Mouse (Mus musculus) layer of hippocampus, adult 2 months (tissue): ENCODE measurements around the gene Mprip. TPM values are rescaled to one million over a fixed set of nuclear protein-coding genes. Genes with fewer than 3 reads are reported as not detected.
"Not testable (repeated sequence)": the region's sequence is repeated elsewhere in the genome, so short reads cannot be mapped to it uniquely, and the experiment has no call there.

Experiments used
- DNase-seq, 2 experiments: peaks; one replicate each; pipeline ENCODE4 v3.0.0; 2022; ENCODE audit warnings: low spot score in 2 of 2
- H3K27ac ChIP-seq: fragments of 200-600 bp; 2 replicates; pipeline ENCODE4 v1.8.1; 2022
- H3K4me3 ChIP-seq: fragments of 200-600 bp; 2 replicates; pipeline ENCODE4 v1.8.1; 2022; ENCODE audit warnings: mild to moderate bottlenecking
- CTCF ChIP-seq: fragments of 200-600 bp; conservative IDR thresholded peaks from 2 replicates; pipeline ENCODE4 v1.8.1; 2022; ENCODE audit warnings: antibody characterized with exemption, mild to moderate bottlenecking, moderate library complexity
- total RNA-seq, 2 experiments: library from RNA; stranded (reverse); gene quantifications; 2 replicates each; pipeline ENCODE4 v1.2.3; 2021

The Mprip gene
- total RNA-seq, 2 experiments from 2014 or later: 288 to 302 TPM

DNA sequence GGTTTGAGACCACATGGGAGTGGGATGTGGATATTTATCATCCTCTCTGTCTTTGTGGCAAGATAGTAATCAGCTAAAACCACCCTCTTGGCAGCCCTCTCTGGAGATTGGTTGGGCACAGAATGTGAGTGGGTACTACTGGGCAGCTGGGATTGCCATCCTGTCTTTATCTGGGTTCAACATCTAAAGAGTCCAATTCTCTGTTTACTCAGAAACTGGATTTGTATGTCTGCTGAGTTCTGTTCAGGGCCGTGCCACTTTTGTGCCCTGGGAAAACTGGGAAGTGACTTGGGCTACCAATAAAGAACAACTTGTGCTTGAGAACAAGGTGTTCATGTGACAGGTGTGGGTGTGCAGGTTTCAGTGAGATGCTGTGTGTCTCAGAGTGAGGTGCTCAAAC is 73.2 kb downstream of the Mprip start:
- TF ChIP-seq CTCF: no peak
- Histone ChIP-seq H3K4me3 (no peak overlapping the region), H3K27ac (peak overlapping the region; percentile 93)
- DNase-seq: no peak

DNA sequence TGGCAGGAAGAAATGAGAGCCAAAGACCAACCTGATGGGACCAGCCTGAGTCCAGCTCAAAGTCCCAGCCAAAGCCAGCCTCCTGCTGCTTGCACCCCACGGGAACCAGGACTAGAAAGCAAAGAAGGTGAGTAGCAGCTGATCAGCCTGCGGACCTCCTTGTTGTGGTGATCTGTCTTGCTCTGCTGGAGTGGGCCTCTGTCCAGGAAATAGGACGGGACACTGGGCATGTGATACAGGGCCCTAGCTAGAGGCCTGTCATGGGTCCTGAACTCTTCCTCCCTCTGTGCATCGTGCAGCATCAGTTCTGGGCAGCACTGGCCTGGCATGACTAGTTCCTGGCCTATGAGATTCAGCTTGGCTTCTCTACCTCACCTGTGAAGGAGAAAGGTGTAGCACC is 74.8 kb downstream of the Mprip start:
- DNase-seq, H3K4me3 ChIP-seq: not testable (repeated sequence)

DNA sequence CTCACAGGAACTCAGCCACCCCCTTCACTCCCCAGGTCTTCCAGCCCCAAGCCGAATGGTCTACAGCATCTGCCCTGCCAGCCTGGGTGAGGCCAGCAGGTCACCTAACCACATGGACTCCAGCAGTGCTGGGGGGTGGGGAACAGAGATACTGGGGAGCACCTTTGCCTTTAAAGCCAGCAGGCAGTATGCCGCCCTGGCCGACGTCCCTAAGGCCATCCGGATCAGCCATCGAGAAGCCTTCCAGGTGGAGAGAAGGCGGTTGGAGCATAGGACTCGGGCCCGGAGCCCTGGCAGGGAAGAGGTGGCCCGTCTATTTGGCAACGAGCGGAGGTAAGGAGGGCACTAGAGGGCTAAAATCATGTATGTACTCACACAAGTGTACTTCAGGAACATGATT is 76.1 kb downstream of the Mprip start:
- Histone ChIP-seq H3K4me3 (no peak overlapping the region), H3K27ac (no peak overlapping the region)
- DNase-seq: no peak
- no peak for TF ChIP-seq CTCF

More for the DNA sequence above, 74.8 kb downstream of the Mprip start:
- H3K27ac ChIP-seq: not testable (repeated sequence)

DNA sequence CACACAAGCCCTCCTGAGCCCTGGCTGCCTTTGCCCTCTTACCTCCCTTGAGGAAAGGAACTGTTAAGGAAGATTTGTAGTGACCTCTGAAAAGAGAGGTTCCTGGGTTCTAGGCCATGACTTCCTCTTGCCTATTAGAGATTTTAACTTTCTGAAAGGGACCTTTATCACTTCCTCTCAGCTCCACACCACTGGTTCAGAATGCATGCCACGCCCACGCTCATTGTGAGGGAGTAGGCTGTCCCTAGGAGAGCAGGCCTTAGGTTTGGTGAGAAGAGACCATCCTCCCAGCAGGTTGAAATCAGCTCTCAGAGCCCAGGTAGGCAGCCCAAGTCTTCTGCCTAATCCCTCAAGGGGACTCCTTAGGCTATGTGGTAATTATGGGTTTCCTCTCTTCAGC is 78.9 kb downstream of the Mprip start:
- TF ChIP-seq CTCF: no peak
- no peak for DNase-seq
- Histone ChIP-seq H3K27ac (no peak overlapping the region), H3K4me3 (no peak overlapping the region)

DNA sequence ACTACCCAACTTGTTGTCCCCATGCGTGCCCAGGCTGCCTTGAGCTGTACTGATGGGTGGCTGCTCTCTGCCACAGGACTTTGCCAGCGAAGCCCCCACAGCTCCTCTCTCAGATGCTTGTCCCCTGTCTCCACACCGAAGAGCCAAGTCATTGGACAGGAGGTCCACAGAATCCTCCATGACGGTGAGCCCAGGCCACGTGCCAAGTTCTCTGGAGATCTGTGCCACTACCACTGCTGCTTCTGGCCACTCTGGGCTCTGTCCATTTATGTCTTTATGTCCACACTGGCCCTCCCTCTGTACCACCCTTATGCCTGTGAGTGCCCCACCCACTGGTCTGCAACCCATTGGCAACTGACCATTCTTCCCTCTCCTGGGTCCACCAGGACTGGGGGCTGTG is 80.8 kb downstream of the Mprip start:
- Histone ChIP-seq H3K27ac (no peak overlapping the region), H3K4me3 (no peak overlapping the region)
- DNase-seq: no peak
- TF ChIP-seq CTCF: no peak

DNA sequence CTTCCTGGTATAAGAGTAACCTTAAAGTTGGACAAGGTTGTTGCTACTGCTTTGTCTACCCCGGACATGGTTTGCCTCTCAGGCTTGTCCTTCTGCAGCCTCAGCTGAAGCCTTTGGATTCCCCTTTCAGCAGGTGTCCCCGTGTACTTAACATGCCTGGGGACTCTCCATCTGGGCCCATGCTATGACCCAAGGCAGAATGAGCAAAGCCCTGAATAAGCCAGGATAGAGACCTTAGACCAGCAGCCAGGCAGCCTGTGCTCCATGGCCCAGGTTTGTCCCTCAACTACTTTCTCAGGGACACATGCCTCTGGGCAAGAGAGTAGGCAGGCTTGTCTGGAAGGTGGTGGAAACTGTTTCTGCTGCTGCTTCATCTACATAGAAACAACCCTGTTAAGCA is 82.2 kb downstream of the Mprip start:
- no peak for DNase-seq
- no peak overlapping the region; the same call in 1 of the 2 replicates for H3K27ac ChIP-seq
- H3K4me3 ChIP-seq: no peak overlapping the region
- no peak for TF ChIP-seq CTCF

DNA sequence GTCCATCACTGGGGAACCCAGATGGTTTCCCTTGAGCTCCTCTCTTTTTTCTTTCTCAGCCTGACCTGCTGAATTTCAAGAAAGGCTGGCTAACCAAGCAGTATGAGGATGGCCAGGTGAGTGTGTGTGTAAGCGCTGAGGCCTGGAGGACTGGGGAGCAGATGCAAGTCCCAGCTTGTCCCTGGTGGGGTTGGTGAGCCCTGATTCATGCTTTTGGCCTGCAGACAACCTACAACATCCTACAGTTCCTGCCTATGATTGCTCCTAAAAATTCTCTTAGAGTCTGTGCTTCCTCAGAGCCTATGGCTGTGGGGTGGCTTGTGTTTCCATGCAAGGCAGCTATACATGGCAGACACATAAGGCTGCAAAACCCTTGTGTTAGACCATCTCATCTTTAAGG is 82.6 kb downstream of the Mprip start:
- H3K27ac ChIP-seq: peak overlapping the region; percentile 39; the same call in 1 of the 2 replicates
- DNase-seq: no peak

DNA sequence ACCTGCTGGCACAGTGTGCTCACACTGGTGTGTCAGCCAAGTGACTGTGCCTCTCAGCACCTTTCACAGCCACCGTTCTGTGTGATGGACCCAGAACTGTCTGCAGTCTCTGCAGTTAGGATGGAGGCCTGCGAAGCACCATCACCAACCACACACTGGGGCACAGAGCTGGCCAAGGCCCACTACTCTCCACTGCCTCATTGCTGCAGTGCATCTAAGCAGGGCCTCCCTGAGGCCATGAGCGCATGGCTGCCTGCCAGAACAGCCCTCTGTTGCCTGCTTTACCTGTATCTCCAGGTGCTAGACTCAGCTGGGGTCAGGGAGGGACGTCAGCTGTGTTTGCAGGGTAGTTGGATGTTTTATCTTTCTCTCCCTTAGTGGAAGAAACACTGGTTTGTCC is 83.3 kb downstream of the Mprip start:
- Histone ChIP-seq H3K4me3 (no peak overlapping the region), H3K27ac (peak overlapping the region; percentile 39; the same call in 1 of the 2 replicates)
- no peak for DNase-seq
- no peak for TF ChIP-seq CTCF

More for the DNA sequence above, 82.6 kb downstream of the Mprip start:
- TF ChIP-seq CTCF: no peak
- H3K4me3 ChIP-seq: no peak overlapping the region

DNA sequence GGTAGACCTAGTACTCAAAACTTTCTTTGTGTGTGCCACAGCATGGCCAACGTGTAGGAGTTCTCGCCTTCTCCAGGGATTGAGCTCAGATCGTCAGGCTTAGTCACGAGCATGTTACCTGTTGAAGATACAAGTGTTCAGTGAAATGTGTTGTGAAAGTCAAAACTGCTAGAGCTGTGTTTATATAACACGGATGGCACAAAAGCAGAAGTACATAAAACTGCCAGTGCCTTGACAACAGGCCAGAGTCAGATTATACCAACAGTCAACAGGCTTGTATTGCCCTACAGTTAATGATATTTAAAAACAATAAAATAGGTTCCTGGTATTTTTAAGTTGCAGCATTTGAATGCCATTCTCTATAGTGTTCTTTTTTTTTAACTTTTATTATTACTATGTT is 84.7 kb downstream of the Mprip start:
- H3K27ac ChIP-seq: peak overlapping the region; percentile 46
- H3K4me3 ChIP-seq: no peak overlapping the region
- TF ChIP-seq CTCF: no peak
- no peak for DNase-seq

DNA sequence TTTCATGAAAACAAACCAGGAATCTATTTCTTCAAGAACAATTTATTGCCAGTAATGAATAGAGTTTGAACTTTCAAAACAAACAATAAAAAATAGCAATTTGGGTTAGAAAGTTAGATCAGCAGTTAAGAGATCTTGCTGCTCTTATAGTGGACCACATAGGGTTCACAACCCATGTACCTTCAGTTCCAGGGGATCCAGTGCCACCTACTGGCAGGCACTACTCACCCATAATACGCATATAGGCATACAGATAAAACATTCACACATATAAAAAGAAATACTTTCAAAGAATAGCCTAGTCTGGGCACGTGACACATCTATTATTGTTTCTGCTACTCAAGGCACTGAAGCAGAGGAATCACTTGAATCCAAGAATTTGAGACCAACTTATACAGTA is 85.5 kb downstream of the Mprip start:
- peak; percentile 86 for TF ChIP-seq CTCF
- DNase-seq: peak; percentile 39 to 54
- no peak overlapping the region for H3K27ac ChIP-seq
- H3K4me3 ChIP-seq: no peak overlapping the region

DNA sequence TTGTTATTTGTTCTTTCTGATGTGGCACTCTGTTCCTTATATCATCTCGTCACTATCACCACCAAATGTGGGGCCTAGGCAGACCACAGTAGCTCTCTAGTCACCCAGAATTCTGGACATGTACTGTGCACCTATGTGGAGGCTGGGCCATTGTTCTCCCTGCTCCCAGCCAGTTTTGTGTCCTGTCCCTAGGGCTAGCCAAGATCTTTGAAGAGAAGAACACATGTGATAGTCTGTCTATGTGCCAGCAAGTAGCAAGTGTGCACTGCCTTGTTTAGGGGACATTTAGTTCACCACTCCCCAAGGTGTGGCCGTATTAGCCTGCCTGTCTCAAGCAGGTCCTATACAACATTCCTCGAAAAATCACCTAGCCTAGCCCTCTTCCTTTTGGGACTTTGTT is 87.9 kb downstream of the Mprip start:
- Histone ChIP-seq H3K27ac (no peak overlapping the region), H3K4me3 (no peak overlapping the region)
- DNase-seq: no peak
- TF ChIP-seq CTCF: no peak

DNA sequence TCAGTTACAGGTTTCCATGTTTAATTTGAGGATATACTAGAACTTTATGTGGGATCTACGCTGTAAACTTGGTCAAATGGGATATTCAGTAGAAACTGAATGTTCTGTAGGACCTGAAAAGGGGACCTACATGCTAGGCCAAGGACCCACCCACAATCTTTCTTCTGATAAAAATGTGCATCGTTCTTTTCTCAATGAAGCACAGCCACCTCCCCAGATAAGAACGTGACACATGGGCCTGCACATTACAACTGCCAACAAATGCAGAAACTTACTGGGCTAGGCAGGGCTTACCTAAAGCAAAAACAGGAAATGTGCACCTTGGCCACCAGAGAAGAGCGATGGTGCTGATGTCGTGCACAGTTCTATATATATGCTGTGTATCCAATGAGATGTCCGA is 93.4 kb downstream of the Mprip start:
- no peak for DNase-seq
- H3K4me3 ChIP-seq: no peak overlapping the region
- no peak overlapping the region for H3K27ac ChIP-seq
- TF ChIP-seq CTCF: no peak

DNA sequence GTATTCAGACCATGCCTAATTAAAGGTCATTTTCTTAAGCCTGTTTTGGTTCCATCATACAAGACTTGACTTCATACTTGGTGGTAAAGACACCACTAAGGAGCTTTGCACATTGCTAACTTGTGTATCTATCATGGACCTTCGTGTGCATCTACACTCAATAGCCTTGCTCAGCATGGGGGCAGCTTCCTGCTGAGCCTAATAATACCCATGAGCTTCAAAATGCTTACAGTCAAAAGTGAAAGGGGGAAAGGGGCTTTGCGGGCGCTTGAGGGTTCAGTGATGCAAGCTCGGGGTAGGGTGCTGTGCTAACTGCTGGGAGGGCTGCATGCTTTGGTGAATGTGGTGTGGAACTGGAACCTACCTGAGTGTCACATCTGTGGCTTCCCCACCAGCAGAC is 95.2 kb downstream of the Mprip start:
- no peak for DNase-seq
- no peak overlapping the region for H3K4me3 ChIP-seq
- TF ChIP-seq CTCF: no peak

DNA sequence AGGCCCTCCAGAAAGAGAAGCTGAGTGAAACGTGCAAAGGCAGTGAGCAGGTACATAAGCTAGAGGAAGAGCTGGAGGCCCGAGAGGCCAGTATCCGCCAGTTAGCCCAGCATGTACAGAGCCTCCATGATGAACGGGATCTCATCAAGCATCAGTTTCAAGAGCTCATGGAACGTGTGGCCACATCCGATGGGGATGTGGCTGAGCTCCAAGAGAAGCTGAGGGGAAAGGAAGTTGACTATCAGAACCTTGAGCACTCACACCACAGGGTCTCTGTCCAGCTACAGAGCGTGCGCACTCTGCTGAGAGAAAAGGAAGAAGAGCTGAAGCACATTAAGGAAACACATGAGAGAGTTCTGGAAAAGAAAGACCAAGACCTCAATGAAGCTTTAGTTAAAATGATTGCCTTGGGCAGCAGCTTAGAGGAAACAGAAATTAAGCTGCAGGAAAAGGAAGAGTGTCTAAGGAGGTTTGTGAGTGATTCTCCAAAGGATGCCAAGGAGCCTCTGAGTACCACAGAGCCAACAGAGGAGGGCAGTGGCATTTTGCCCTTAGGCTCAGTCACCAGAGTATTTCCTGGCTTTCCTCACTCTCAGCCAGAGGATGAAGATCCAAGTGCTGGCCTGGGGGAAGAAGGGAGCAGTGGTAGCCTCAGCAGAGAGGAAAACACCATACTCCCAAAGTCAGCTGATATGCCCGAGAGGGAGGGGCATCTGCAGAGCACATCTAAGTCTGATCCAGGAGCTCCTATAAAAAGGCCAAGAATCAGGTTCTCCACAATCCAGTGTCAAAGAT is 97.3 kb downstream of the Mprip start:
- no peak for TF ChIP-seq CTCF
- DNase-seq: no peak
- Histone ChIP-seq H3K27ac (peak overlapping the region; percentile 84), H3K4me3 (no peak overlapping the region)

More for the DNA sequence above, 95.2 kb downstream of the Mprip start:
- H3K27ac ChIP-seq: peak overlapping the region; percentile 84; the same call in 1 of the 2 replicates
